Mouse (Mus musculus): ENCODE measurements around the gene Pgls.

Gene Pgls

GRCm38 (mm10) chr8:71645510-71645909 is 53.5 kb downstream of the Pgls start:
- DNase-seq = no peak
